Mouse (Mus musculus) adrenal gland, postnatal 14 days (tissue): ENCODE measurements around the gene Rala. TPM values are rescaled to one million over a fixed set of nuclear protein-coding genes. Genes with fewer than 3 reads are reported as not detected.

Experiments used
- DNase-seq: peaks from one replicate; pipeline ENCODE4 v3.0.0; 2021; ENCODE audit warnings: mixed read lengths
- total RNA-seq: library from RNA; stranded (reverse); gene quantifications from 2 replicates; pipeline ENCODE4 v1.2.3, GENCODE M21; 2021

Gene Rala
- total RNA-seq, 1 experiment from 2014 or later = 72.3 TPM

- no peak for DNase-seq
Observed at GRCm38 (mm10) chr13:17884211-17884610, 59.8 kb downstream of the Rala start.

- no peak for DNase-seq
Observed at GRCm38 (mm10) chr13:17879061-17879460, 65.0 kb downstream of the Rala start.

GRCm38 (mm10) chr13:17866741-17867140 lies 77.3 kb downstream of the Rala start:
- DNase-seq = no peak

- DNase-seq = no peak
Observed at GRCm38 (mm10) chr13:17860536-17860935, 83.5 kb downstream of the Rala start.

- peak; percentile 13 for DNase-seq
Observed at GRCm38 (mm10) chr13:17859365-17860033, 84.5 kb downstream of the Rala start.

- no peak for DNase-seq
Observed at GRCm38 (mm10) chr13:17857046-17857445, 87.0 kb downstream of the Rala start.

- no peak for DNase-seq
Observed at GRCm38 (mm10) chr13:17855492-17856138, 88.4 kb downstream of the Rala start.

- no peak for DNase-seq
Observed at GRCm38 (mm10) chr13:17854755-17855154, 89.3 kb downstream of the Rala start.

- no peak for DNase-seq
Observed at GRCm38 (mm10) chr13:17843336-17843735, 100.7 kb downstream of the Rala start.

GRCm38 (mm10) chr13:17842756-17843155 lies 101.3 kb downstream of the Rala start:
- DNase-seq = no peak

- no peak for DNase-seq
Observed at GRCm38 (mm10) chr13:17839137-17839536, 104.9 kb downstream of the Rala start.

GRCm38 (mm10) chr13:17838484-17838851 lies 105.6 kb downstream of the Rala start:
- peak; percentile 77 for DNase-seq

GRCm38 (mm10) chr13:17837610-17838483 lies 106.2 kb downstream of the Rala start:
- DNase-seq = peak; percentile 54

- no peak for DNase-seq
Observed at GRCm38 (mm10) chr13:17836808-17837207, 107.2 kb downstream of the Rala start.

GRCm38 (mm10) chr13:17832940-17833339 lies 111.1 kb downstream of the Rala start:
- DNase-seq = no peak

Other genes starting within 250 kb of the Rala start
- 21.9 and 25.4 TPM in 2 replicates for gene Mplkip, start 249.0 kb downstream of the Rala start, total RNA-seq
- gene Sugct, start 248.7 kb downstream of the Rala start, total RNA-seq = 5.7 and 6.6 TPM in 2 replicates
- gene Cdk13, start 139.1 kb downstream of the Rala start, total RNA-seq = 51.3 and 54.2 TPM in 2 replicates
- 22.3 and 26.6 TPM in 2 replicates for gene Yae1d1, start 49.1 kb upstream of the Rala start, total RNA-seq